Mouse (Mus musculus): Measurements from ENCODE around the gene Tmem184a.
A peak's percentile ranks its signal among the peaks of the same experiment; 100 is the strongest.

Gene Tmem184a

GRCm38 (mm10) chr5:139793338-139794089 lies 26.2 kb downstream of the Tmem184a start:
- DNase-seq (ENCODE audit: low read depth, low spot score): no peak

- DNase-seq (ENCODE audit: low read depth, low spot score): no peak
Measured at GRCm38 (mm10) chr5:139792966-139793337, 26.8 kb downstream of the Tmem184a start.

- DNase-seq (ENCODE audit: low read depth, low spot score): no peak
Measured at GRCm38 (mm10) chr5:139792159-139792775, 27.4 kb downstream of the Tmem184a start.

GRCm38 (mm10) chr5:139791227-139792158 lies 28.2 kb downstream of the Tmem184a start, which contains the start of gene Mafk:
Gene Mafk, plus strand, starts transcription at chr5:139791513.
- DNase-seq (ENCODE audit: low read depth, low spot score): peak; percentile 96

GRCm38 (mm10) chr5:139789466-139789865 lies 30.3 kb downstream of the Tmem184a start:
- DNase-seq (ENCODE audit: low read depth, low spot score): no peak

GRCm38 (mm10) chr5:139781406-139781805 lies 38.3 kb downstream of the Tmem184a start:
- no peak for DNase-seq (ENCODE audit: low read depth, low spot score)

GRCm38 (mm10) chr5:139776966-139777365 lies 42.8 kb downstream of the Tmem184a start:
- no peak for DNase-seq (ENCODE audit: low read depth, low spot score)

- peak; percentile 98 for DNase-seq (ENCODE audit: low read depth, low spot score)
Measured at GRCm38 (mm10) chr5:139775216-139775926, 44.3 kb downstream of the Tmem184a start, which contains the start of gene Ints1. Gene Ints1, minus strand, starts transcription at chr5:139775674.

- no peak for DNase-seq (ENCODE audit: low read depth, low spot score)
Measured at GRCm38 (mm10) chr5:139768216-139768615, 51.5 kb downstream of the Tmem184a start.

GRCm38 (mm10) chr5:139764296-139764695 lies 55.4 kb downstream of the Tmem184a start:
- peak; percentile 74 for DNase-seq (ENCODE audit: low read depth, low spot score)

GRCm38 (mm10) chr5:139758096-139758495 lies 61.6 kb downstream of the Tmem184a start:
- DNase-seq (ENCODE audit: low read depth, low spot score): peak; percentile 40

- no peak for DNase-seq (ENCODE audit: low read depth, low spot score)
Measured at GRCm38 (mm10) chr5:139756586-139756985, 63.1 kb downstream of the Tmem184a start.

- no peak for DNase-seq (ENCODE audit: low read depth, low spot score)
Measured at GRCm38 (mm10) chr5:139756135-139756534, 63.6 kb downstream of the Tmem184a start.

GRCm38 (mm10) chr5:139754753-139755152 lies 65.0 kb downstream of the Tmem184a start:
- DNase-seq (ENCODE audit: low read depth, low spot score): peak; percentile 78
